Mouse (Mus musculus) heart, embryonic 14.5 days (tissue): ENCODE measurements at regions not wholly inside any gene's neighbourhood (a gene's known extent, or its start where the extent isn't known, plus 50 kb on each side); places are given as distances from the start of the nearest gene placed in this dataset.

ENCODE experiments used
- ATAC-seq: fragments of 200-750 bp; cut with Nextera tagmentation; 2 replicates; pipeline ENCODE4 v1.8.0; 2017; ENCODE audit warnings: low read depth, moderate TSS enrichment; ENCODE audit not compliant: insufficient number of reproducible peaks, insufficient read depth, low FRiP score
- H3K27ac ChIP-seq, 2 experiments: fragments of 200-500 bp in 1 of 2; fragments of 300-500 bp in 1 of 2; sonication (generic) in 1 of 2; replicated peaks in 1 of 2; 2 replicates each; pipeline ENCODE4 v1.5.1; 2012 to 2014; ENCODE audit warnings: low read depth in 2 of 2, low read length in 2 of 2, control low read depth in 1 of 2, mild to moderate bottlenecking in 1 of 2, mixed read lengths in 1 of 2; ENCODE audit not compliant: control insufficient read depth in 1 of 2, insufficient read depth in 1 of 2
- H3K27me3 ChIP-seq: fragments of 300-500 bp; sonication (generic); 2 replicates; pipeline ENCODE4 v1.6.1; 2014; ENCODE audit warnings: mild to moderate bottlenecking, low read length, control low read depth; ENCODE audit not compliant: control insufficient read depth, insufficient read depth
- H3K36me3 ChIP-seq: fragments of 300-500 bp; sonication (generic); 2 replicates; pipeline ENCODE4 v1.6.1; 2014; ENCODE audit warnings: mild to moderate bottlenecking, control low read depth, low read length, mixed read lengths; ENCODE audit not compliant: control insufficient read depth, insufficient read depth
- H3K4me1 ChIP-seq, 2 experiments: fragments of 200-500 bp in 1 of 2; fragments of 300-500 bp in 1 of 2; sonication (generic) in 1 of 2; 2 replicates each; pipeline ENCODE4 v1.6.1; 2012 to 2014; ENCODE audit warnings: low read length in 2 of 2, control low read depth in 1 of 2, mixed read lengths in 1 of 2; ENCODE audit not compliant: control insufficient read depth in 2 of 2, insufficient read depth in 2 of 2
- H3K4me2 ChIP-seq: fragments of 300-500 bp; sonication (generic); 2 replicates; pipeline ENCODE4 v1.6.1; 2014; ENCODE audit warnings: mild to moderate bottlenecking, low read length
- H3K4me3 ChIP-seq, 2 experiments: fragments of 200-500 bp in 1 of 2; fragments of 300-500 bp in 1 of 2; sonication (generic) in 1 of 2; 2 replicates each; pipeline ENCODE4 v1.5.1; 2012 to 2014; ENCODE audit warnings: low read length in 2 of 2, mild to moderate bottlenecking in 2 of 2, control low read depth in 1 of 2, low read depth in 1 of 2, moderate library complexity in 1 of 2; ENCODE audit not compliant: control insufficient read depth in 1 of 2, insufficient read depth in 1 of 2
- H3K9ac ChIP-seq: fragments of 300-500 bp; sonication (generic); 2 replicates; pipeline ENCODE4 v1.6.1; 2014; ENCODE audit warnings: mild to moderate bottlenecking, low read length
- H3K9me3 ChIP-seq: fragments of 300-500 bp; sonication (generic); 2 replicates; pipeline ENCODE4 v1.6.1; 2016; ENCODE audit warnings: low read length, control low read depth; ENCODE audit not compliant: control insufficient read depth
- WGBS: fragments of 180-500 bp; shearing (Covaris S2); extraction: QIAGEN DNeasy Blood & Tissue Kit; methylation state at CpG from one replicate; pipeline ENCODE4 v1.1.7; 2014; 5-methylcytosine and 5-hydroxymethylcytosine counted together

- Histone ChIP-seq H3K9me3 (no peaks in the 10 kb centered on the region), H3K4me1 (peaks cover 13 to 15% of the 10 kb centered on the region in 2 experiments), H3K36me3 (no peaks in the 10 kb centered on the region), H3K4me3 (no peak overlapping the region), H3K9ac (0 out of 2 replicates have a peak overlapping the region, but pooled peaks have one; percentile 28), H3K4me2 (peak overlapping the region; percentile 43), H3K27ac (peak overlapping the region; percentile 19 to 75), H3K27me3 (no peaks in the 10 kb centered on the region)
- WGBS: 20% methylated on average over 8 of the region's 8 CpGs
- ATAC-seq: peak; percentile 39; the same call in 1 of the 2 replicates
Measured at GRCm38 (mm10) chr10:8968276-8968923, 82.5 kb upstream of the Sash1 start.

- H3K9ac ChIP-seq: no peak overlapping the region
- no peak overlapping the region for H3K4me3 ChIP-seq
- H3K9me3 ChIP-seq: no peaks in the 10 kb centered on the region
- H3K27me3 ChIP-seq: no peaks in the 10 kb centered on the region
- no peaks in the 10 kb centered on the region for H3K36me3 ChIP-seq
- WGBS: 74% methylated on average over 5 of the region's 5 CpGs
- H3K4me1 ChIP-seq: 0 out of 4 replicates have a peak, but pooled peaks cover 0 to under 1% of the 10 kb centered on the region in 2 experiments
- no peak for ATAC-seq
- no peak overlapping the region for H3K4me2 ChIP-seq
- no peak overlapping the region for H3K27ac ChIP-seq
Measured at GRCm38 (mm10) chr10:8962921-8963320, 77.1 kb upstream of the Sash1 start.

GRCm38 (mm10) chr10:8960964-8961675 is 75.2 kb upstream of the Sash1 start:
- no peak overlapping the region for H3K4me2 ChIP-seq
- H3K4me1 ChIP-seq: no peaks in the 10 kb centered on the region
- no peak overlapping the region for H3K9ac ChIP-seq
- H3K9me3 ChIP-seq: no peaks in the 10 kb centered on the region
- no peak for ATAC-seq
- no peak overlapping the region for H3K4me3 ChIP-seq
- no peak overlapping the region for H3K27ac ChIP-seq
- no peaks in the 10 kb centered on the region for H3K27me3 ChIP-seq
- no peaks in the 10 kb centered on the region for H3K36me3 ChIP-seq
- WGBS: 58% methylated on average over 10 of the region's 10 CpGs

GRCm38 (mm10) chr10:8960275-8960960 is 74.5 kb upstream of the Sash1 start:
- no peaks in the 10 kb centered on the region for H3K27me3 ChIP-seq
- H3K36me3 ChIP-seq: no peaks in the 10 kb centered on the region
- no peak overlapping the region for H3K4me3 ChIP-seq
- WGBS: 88% methylated on average over 9 of the region's 9 CpGs
- H3K27ac ChIP-seq: no peak overlapping the region
- H3K9me3 ChIP-seq: no peaks in the 10 kb centered on the region
- no peak for ATAC-seq
- H3K4me2 ChIP-seq: no peak overlapping the region
- H3K9ac ChIP-seq: no peak overlapping the region
- no peaks in the 10 kb centered on the region for H3K4me1 ChIP-seq

GRCm38 (mm10) chr10:8955499-8956211 is 69.8 kb upstream of the Sash1 start:
- Histone ChIP-seq H3K9me3 (no peaks in the 10 kb centered on the region), H3K36me3 (no peaks in the 10 kb centered on the region), H3K4me1 (no peaks in the 10 kb centered on the region; a peak in 1 of 4 replicates), H3K27me3 (no peaks in the 10 kb centered on the region), H3K4me2 (no peak overlapping the region), H3K27ac (no peak overlapping the region), H3K4me3 (no peak overlapping the region), H3K9ac (no peak overlapping the region)
- ATAC-seq: no peak
- 55% methylated on average over 6 of the region's 6 CpGs for WGBS

GRCm38 (mm10) chr10:8954003-8954402 is 68.1 kb upstream of the Sash1 start:
- no peaks in the 10 kb centered on the region for H3K27me3 ChIP-seq
- H3K27ac ChIP-seq: no peak overlapping the region
- H3K4me2 ChIP-seq: no peak overlapping the region
- H3K4me3 ChIP-seq: no peak overlapping the region
- no peaks in the 10 kb centered on the region; a peak in 1 of 4 replicates for H3K4me1 ChIP-seq
- 88% methylated on average over 4 of the region's 4 CpGs for WGBS
- ATAC-seq: no peak
- H3K9ac ChIP-seq: no peak overlapping the region
- no peaks in the 10 kb centered on the region for H3K9me3 ChIP-seq
- H3K36me3 ChIP-seq: no peaks in the 10 kb centered on the region

- no peak for ATAC-seq
- H3K36me3 ChIP-seq: no peaks in the 10 kb centered on the region
- no peak overlapping the region for H3K4me2 ChIP-seq
- H3K9ac ChIP-seq: no peak overlapping the region
- H3K4me1 ChIP-seq: no peaks in the 10 kb centered on the region; a peak in 1 of 4 replicates
- no peaks in the 10 kb centered on the region for H3K27me3 ChIP-seq
- WGBS: 77% methylated on average over 5 of the region's 5 CpGs
- no peak overlapping the region for H3K27ac ChIP-seq
- no peak overlapping the region for H3K4me3 ChIP-seq
- H3K9me3 ChIP-seq: no peaks in the 10 kb centered on the region
Measured at GRCm38 (mm10) chr10:8952922-8953321, 67.1 kb upstream of the Sash1 start.
